Mouse (Mus musculus) inflammation-experienced regulatory T-cells, adult 6 months (primary cell): ENCODE results near the gene Slc35f6. TPM values are rescaled to one million over a fixed set of nuclear protein-coding genes. Genes with fewer than 3 reads are reported as not detected.

Experiments
- ATAC-seq: one replicate; pipeline ENCODE4 v1.8.0; 2017
- polyA plus RNA-seq, 3 experiments: library from polyadenylated mRNA; unstranded; fragments of 100-300 nt; shearing (Covaris generic); gene quantifications; one replicate each; pipeline ENCODE4 v1.2.1; 2017

The Slc35f6 gene
- 10 to 100 TPM; 13.9 to 16.4 (median 14.8) TPM for polyA plus RNA-seq

DNA sequence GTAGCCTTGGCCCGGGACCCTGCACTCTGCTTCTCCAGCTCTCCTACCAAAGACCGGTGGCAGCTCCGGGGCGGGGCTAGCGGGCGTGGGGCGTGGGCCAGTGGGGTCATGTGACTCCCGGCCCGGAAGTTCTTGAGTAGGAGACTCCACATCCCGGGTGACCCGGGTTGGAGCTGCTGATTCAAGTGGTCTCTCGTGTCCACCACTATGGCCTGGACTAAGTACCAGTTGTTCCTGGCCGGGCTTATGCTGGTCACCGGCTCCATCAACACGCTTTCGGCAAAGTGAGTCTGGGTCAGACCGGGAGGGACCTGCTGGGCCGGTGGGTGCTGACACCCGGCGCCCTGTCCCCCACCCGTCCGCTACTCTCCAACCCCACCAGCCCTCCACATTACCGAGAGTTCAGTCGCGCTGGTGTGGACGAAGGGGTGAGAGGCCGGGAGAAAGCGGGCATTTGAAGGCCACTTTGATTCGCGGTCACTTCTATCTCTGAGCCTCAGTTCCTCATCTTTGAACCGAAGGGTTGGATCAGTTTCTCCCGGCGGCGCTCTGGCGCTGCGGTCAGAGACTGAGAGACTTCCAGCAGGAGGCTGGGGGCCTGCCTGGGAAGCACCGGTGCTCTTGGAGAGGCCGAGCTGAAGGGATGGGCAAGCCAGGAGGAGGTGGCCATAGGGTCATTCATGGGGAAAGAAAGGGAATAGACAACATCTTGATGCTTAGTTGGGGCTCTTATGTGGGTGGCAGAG is at the start of gene Slc35f6:
Slc35f6 (plus strand) TSS at position 119 of the 746 bp plus-strand sequence.
- ATAC-seq = peak; percentile 98

DNA sequence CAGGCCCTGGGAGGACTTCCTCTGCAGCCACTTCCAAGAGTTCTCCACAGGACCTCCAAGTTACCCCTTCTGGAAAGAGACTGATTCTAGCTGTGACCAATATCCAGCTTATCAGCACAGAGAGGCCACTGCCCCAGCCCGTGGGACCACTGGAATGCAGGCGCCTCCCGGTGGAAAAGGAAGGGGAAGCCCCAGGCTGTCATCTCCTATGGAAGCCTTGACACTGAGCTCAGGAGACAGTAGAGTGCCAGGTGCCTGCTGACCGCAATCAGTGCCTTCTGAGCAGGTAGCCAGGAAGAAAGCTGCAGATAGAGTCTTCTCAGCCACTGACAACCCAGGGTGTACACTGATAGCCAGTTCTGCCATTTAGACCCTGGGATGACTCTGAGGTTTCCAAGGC is 46.3 kb upstream of the Slc35f6 start:
- ATAC-seq = no peak

DNA sequence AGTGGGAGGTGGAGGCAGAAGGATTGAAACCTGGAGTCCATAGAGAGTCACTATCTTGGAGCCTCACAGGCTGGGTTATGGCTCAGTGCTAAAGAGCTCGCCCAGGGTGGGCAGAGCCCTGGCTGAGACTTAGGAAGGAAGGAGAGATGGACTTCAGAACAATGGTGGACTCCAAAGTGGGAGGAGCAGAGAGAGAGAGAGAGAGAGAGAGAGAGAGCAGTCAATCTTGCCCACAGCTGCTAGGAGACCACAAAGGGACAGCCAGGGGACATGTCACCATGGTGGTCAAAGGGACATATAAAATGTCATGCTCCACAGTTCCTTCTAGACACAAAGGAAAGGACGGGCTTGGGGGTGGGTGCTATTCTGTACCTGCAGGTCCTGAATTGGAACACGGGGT is 44.5 kb upstream of the Slc35f6 start:
- ATAC-seq = no peak

DNA sequence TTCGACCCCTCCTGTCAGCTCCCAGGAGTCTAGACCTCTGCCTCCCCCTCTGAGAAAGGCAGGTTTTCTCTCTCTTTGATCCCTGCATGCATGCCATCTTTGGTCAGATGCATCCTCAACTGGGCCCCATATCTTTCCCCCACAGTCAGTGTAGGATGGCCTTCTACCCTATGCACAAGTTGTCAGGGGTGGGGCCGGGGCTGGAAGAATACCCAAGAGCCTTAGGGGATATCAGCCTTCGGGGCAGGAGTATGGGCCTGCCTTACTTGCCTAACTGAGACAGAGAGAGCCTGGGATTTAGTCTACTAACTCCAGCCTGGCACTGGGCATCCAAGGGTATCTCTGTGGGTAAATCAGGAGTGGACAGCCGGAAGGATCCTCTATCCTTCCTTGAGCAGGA is 43.8 kb upstream of the Slc35f6 start:
- ATAC-seq = no peak

DNA sequence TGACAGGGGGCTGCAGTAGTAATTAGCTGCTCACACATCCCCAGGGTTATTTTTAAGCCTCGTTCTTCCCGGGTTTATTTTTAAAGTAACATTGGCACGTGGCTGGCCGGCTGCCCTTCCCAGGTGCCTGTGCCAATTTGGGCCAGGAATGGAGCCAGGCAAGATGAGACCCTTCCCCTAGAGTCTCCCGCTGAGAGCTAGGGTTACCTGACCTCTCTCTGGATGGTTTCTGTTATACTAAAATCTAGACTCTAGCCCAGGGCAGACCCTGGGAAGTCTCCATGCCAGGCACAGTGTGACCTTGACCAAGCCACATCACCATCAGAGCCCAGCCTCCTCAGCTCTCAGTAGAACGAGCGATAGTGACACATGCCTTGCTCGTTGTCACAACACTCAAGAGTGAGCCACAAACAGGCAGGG is 43.0 kb upstream of the Slc35f6 start:
- no peak for ATAC-seq

DNA sequence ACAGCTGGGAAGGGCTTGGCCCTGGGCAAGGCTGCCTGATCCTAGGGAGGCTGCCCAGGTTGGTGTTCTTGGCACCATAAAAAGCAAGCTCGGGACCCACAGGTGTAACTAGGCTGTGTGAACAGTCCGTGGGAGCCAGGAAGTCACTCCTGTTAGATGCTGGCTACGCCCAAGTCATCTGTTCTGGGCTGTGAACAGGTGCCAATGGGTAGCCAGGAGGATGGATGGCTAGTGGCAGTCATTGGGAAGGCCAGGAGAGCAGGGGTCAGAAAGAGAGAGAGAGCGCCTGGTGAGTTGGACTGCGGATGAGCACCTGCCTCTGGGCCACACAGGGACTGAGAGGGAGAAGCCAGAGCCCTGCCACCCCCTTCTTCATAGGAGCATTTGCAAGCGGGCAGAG is 42.1 kb upstream of the Slc35f6 start:
- ATAC-seq = no peak

DNA sequence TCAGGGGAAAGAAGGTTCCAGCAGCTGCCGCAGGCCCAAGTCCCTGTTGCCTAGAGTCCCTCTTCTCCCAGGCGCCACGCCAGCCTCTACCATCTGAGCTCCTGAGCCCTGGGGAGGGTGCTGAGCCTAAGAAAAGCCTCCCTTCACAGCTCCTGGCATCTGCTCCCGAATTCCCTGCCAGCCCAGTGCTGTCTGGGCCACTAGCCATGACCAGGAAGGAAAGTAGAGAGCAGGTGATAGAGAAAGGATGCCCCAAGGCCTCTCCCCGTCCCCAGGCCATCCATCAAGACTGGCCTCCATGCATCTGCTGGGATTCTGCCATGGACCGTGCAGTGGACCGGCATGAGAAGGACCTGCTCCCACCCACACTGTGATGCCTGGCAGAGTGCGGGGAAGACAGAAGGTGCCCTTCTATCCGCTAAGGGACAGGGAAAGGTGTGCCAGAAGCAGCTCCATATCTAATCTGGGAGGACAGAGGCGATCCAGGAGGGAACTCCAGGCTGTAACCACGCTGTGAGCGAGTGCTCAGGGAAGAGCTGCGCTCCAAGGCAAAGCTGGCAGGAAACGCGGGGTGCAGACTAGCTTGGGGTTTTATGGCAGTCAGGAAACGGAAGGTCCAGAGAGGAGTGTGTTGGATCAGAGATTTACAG is 41.2 kb upstream of the Slc35f6 start:
- ATAC-seq = no peak

DNA sequence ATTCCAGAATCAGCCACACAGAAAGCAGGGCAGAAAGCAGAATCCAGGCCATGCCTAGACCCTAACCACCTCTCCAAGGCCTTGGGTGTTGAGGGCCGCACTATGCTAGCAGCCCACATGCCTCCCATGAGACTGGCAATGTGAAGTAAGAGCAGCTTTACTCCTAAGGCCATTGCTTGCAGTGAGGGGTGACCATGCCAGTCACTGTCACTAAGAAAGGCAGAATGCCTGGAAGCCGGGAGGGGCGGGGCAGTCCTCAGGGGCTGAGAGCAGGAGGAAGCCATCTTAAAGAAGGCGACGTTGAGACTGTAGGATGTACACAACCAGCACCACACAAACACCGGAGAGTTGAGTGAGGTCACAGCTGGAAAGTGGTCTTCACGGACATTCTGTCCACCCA is 38.6 kb upstream of the Slc35f6 start:
- no peak for ATAC-seq

DNA sequence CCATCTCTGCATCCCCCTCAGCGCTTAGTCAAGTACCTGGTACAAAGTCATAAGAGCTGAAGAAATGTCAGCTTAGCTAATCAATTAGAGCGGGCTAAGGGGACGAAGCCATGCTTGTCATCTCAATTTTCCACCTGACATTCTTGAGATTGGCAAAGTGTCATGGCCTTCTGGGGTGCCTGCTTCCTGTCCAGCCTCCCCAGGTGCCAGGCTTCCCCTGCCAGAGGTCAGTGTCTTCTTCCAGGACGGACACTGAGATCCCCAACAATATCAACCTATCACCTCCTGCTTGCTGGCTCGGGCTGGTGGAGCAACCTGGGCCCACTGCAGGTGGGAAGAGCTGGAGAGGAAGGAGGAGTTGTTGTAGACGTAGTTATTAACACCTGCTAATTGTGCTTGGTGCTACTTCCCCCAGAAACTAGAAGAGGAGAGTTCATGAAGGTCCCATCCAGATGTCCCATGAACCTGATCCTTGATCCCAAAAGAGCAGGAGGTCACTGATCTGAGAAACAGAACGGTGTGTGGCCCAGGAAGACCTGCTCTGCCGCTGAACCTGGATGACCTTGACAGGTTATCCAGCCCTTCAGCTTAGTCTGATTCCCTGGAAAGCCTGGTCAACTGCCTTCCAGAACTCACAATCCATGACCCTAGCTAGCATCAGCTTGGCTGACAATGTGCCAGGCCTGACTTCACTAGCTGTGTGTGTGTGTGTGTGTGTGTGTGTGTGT is 37.7 kb upstream of the Slc35f6 start:
- no peak for ATAC-seq

DNA sequence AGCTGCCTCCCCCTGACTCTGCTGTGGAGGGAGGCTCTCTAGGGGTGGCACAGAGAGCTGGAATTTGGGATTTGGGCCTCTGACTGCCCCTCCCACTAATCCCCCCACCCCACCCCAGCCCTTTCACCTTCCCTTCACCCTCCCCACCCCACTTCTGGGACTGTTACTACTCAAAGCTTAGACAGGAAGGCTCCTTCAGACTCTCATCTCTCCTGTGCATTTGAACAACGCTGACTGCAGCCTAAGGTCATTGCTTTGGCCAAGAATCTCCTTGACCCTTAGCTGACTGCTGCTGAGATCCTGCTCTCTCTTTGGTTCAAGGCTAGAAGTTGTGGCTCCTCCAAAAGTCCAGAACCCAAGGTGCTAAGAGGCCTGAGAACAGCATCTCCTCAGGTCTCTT is 36.6 kb upstream of the Slc35f6 start:
- ATAC-seq = no peak

DNA sequence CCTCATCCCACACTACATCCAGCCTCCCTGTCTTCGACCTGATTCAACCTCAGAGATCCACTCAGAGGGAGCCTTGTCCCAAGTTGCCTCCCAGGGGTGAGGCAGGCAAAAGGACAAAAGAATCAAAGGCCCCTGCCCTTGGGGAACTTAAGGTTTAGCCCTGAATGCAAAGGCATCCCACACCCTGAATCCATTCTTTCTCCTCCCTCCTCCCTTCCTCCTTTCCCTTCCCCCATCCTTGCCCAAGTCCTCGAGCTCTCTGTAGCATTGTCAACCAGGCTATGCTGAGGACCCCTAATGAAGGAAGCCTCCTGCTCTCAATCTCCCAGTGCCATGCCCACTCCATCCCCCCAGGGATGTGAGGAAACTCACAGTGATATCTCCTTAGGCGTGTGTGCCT is 36.0 kb upstream of the Slc35f6 start:
- no peak for ATAC-seq

DNA sequence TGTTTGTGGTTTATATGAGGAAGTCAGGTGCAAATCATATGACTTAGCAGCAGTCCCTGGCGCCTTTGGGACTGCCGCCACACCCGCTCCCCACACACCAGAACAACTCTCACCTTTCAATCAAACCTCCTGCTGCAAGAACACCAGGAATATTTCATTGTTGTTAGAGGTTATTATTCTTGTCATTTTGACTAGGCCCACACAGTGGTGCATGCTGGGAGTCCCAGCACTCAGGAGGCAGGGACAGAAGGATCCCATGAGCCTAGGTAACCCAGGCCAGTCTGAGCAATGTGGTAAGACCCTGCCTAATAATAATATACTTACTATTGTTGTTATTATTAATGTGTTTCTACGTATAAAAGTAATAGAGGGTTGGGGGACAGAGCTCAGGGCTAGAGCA is 35.2 kb upstream of the Slc35f6 start:
- no peak for ATAC-seq

DNA sequence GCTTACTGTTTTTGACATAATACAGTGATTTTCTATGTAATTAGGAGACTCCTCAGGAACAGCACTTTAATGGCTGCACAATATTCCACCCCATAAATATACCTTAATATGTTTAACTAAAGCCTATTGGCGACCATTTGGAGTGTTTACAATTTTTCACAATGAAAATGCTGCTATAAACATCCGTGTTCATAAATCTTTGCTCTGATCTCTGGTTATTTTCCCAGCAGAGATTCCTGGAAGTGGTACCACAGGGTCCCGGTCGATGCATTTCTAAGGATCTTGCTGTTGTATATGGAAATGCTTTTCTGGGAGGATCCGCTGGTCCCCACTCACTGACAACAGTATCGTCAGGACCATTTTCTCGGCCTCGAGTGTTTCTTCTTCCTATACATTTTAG is 34.5 kb upstream of the Slc35f6 start:
- ATAC-seq = no peak

DNA sequence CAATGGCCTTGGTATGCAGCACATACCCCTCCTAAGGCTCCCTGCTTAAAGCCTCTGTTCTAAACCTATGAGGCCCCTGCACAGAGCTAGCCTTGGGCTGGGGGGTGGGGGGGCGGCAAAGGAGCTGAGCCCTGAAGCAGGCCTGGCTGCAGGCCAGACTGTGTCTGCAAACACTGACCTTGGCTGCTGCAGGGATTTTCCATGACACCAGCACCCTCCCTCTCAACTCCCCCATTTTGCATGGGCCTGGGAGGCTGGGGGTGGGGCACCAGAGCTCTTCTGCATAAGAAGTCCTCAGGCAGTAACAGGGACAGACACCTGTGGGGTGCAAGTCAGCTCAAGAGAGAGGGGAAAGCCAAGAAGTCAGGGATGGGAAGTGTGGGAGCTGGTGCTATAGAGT is 33.5 kb upstream of the Slc35f6 start:
- ATAC-seq = no peak

DNA sequence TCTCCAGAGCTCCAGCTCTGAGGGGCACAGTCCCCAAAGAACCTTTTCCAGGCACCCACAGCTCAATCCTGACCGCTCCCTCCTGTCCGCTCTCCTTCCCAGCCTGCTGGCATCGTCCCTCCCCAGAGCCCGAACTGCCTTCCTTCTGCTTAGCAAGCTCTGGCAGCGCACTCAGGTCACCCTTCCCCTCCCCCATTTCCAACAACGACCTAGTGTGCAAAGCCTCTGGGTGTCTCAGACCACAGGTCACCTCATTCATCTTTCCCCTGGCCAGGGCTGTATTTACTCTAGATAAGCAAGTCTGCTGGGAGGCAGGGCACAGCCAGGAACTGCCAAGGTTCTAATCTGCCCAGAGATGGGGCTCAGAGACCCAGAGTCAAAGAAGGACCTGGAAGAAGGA is 32.3 kb upstream of the Slc35f6 start:
- no peak for ATAC-seq

DNA sequence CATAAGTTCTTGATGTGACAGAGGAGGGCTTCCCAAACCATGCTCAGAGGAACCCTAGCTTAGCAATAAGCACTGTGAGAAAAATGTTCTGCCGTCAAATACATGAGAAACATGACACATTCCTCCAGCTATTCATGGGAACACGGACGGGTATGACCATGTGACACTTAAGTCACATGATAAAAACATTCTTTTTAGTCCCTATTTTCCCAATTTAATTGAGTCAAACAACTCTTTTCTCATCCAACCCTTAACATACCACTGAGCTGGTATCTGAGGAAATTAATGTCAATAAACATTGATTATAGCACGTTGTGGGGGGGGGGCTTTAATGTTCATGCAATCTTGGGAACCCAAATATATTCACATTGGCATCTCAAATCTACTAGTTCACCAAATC is 31.9 kb upstream of the Slc35f6 start:
- ATAC-seq = no peak

DNA sequence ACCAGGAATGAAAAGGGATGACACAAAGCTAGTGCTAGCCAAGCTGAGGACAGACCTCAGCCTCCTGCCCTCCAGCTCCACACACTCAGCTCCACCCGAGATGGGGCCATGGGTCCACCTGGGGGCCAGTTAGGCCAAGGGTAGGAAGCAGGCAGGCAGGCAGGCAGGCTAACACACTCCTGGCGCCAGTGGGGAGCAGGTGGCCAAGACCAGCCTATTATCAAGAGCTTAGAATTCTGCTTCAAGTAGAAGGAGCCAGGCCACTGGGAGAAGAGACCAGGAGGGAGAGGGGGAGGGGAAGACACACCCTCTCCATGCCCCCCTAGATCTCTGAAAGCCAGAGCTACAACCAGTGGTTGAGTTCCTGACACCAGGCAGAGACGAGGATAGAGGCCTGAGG is 31.1 kb upstream of the Slc35f6 start:
- ATAC-seq = no peak

DNA sequence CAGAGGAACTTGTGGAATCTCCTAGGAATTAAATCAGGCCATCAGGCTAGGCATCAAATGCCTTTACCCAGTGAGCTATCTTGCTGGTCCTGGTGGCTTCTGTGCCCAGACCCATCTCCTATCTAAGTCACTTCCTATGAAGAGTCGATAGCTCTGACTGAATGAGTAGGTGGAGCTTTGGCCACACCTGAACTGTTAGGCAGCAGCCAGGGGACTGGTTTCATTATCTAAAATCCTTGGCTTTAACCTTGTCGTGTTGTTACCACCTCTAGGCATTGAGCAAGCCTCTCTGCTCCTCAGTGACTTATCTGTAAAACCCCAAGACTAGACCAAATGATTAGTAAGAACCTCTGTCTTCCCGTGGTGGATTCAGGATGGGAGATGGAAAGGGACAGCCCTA is 30.4 kb upstream of the Slc35f6 start:
- ATAC-seq = no peak

DNA sequence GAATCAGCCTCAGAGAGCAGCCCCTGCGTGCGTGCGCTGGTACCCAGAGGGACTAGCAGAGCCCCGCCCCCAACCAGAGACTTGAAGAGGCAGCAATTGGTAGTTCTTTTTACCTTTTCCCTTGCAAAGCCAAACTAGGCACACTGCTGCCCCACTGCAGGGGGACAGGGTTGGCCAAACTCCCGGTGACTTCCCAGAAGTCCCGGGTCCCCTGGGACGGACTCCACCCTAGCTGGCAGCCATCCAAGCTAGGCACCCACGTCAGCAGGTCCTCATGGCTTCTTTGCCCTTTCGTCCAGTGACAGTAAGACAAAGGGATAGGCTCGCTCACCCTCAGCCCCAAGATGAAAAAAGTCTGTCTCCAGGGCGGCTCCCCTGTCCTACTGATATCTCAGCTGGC is 29.9 kb upstream of the Slc35f6 start:
- ATAC-seq = no peak

DNA sequence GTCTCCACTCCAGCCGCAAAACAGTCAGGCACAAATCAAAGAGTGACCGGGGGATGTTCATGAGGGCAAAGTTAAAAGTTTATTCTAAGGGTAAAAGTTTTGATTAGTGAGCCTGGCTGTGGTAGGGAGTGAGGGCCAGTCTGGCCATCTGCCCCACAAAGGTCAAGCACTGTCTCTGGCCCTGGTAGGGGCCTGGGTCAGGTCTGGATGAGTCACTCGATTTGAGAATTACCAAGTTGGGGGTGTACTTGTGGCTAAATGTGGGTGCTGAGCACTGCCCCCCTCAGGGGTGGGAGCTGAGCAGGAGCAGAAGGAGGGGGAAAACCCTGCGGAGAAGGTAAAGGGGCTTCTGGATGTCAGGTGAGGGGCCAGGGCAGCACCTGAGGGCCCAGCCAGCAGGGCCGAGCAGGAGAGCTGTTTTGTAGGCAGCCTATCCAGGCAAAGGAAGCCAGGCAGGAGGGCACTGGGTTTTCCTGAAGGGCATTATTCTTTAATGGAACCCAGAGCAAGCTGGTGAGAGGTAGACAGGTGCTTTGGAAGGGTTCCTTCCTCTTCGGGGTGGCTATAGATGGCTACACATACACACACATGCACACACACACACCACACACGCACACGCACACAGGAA is 29.2 kb upstream of the Slc35f6 start:
- ATAC-seq = no peak

DNA sequence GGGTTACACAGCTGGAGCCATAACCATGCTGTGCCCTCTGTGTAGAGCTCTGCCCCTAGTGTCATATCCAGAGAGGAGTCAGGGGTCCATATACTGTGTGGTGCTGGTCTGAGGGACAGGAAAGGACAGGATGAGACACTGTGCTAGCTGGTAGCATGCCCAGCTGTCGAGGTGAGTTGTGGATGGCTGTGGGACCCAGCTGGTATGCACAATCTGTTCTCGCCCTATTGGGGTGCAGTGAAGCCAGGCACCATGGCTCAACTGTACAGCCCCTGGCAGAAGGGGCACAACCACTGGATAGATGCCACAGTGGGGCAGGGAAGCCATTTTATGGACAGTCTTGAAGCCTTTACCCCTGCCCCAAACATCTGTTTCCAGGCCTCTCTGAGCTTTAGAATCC is 28.5 kb upstream of the Slc35f6 start:
- no peak for ATAC-seq

DNA sequence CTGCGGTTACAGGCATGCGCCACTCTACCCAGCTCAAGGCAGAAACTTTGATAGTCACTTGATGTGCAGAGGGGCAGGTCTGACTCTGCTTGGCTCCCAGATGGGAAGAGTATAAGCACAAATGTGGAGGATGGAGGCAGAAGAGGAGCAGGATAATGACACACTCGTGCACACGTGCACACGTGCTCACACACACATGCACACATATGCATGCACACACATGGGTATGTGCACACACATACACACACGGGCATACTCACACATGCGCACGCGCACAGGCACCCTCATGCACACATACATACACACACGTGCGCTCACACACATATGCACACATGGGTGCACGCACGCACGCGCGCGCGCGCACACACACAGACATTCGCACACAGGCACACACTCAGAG is 27.2 kb upstream of the Slc35f6 start:
- no peak for ATAC-seq

DNA sequence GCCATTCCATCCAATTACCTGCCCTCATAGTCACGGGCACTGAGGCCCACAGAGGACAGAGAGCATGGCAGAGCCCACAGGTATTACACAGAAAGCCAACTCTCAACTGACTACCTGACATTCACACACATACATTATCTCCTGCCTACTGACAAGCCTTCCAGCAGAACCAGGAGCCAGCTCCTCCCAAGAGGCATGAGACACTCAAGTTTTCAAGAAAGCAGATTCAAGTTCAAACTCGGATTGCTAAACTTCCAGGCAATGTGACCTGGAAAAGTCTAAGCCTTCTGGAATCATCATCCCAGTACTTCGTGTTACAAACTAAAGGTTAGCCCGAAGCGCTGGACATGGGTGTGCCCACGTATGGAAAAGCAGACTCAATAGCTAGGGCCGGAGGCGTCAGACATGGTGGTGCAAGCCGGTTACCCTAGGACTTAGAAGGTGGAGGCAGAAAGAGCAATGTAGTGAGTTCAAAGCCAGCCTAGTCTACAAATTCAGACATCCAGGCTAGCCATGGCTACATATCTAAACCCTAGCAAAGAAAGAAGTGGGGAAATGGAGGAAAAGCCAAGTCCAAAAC is 26.4 kb upstream of the Slc35f6 start:
- no peak for ATAC-seq
